Mouse (Mus musculus) retina, postnatal 7 days (tissue): ENCODE data around the gene Pdzd2.

Experiments used
- DNase-seq: peaks from one replicate; pipeline ENCODE4 v3.0.0-alpha.2; 2012; ENCODE audit warnings: low read depth, low spot score

Pdzd2 gene

DNA sequence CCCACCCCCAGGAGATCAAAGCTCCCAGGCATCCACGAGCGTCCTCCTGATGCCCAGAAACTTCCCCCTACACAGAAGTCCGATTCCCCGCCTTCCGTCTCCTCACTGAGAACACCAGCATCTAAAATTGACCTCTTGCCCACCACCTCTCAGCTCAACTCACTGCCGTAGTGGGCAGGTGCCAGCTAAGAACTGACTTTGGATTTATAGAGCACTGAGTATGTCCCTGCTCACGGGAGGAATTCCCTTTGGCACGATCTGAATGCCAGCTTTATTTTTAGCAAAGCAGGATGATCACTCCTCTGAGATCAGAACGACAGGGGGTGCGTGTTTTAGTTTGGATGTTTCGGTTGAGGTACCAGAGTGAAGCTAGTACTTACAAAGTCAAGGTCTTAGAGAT lies 7.1 kb downstream of the Pdzd2 start:
- DNase-seq = no peak

DNA sequence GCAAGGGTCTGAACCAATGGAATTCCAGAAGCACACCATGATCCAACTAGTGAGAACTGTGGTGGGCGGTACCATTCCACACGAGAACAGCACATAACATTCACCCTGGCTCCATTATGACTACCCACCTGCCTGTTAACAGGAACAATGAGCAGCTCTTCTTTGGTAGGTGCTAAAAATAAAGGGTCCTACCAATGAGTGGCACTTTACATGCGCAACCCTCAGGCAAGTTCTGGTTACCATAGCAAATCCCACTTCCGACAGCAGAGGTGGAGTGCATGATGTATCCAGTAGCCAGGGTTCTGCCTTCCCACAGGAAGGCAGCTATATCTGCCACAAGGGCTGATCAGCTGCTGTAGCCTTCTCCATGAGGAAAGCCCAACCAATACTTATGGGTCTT lies 11.3 kb downstream of the Pdzd2 start:
- no peak for DNase-seq

DNA sequence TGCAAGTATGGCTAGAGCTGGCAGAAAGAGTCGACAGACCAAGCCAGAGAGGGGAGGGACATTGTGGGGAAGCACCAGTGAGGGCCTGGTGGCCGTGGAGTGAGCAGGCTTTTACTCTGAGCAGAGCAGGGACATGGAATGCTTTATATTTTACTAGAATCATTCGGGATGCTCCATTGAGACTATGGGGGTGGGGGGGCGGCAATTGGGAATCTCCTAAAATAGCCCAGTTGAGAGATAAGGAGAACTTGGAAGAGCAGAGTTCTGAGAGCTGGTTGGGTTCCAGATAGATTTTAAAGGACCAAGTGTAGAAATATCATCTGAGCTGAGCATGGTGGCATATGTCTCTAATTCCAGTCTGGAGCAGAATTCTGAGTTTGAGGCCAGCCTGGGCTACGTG lies 14.5 kb downstream of the Pdzd2 start:
- no peak for DNase-seq

DNA sequence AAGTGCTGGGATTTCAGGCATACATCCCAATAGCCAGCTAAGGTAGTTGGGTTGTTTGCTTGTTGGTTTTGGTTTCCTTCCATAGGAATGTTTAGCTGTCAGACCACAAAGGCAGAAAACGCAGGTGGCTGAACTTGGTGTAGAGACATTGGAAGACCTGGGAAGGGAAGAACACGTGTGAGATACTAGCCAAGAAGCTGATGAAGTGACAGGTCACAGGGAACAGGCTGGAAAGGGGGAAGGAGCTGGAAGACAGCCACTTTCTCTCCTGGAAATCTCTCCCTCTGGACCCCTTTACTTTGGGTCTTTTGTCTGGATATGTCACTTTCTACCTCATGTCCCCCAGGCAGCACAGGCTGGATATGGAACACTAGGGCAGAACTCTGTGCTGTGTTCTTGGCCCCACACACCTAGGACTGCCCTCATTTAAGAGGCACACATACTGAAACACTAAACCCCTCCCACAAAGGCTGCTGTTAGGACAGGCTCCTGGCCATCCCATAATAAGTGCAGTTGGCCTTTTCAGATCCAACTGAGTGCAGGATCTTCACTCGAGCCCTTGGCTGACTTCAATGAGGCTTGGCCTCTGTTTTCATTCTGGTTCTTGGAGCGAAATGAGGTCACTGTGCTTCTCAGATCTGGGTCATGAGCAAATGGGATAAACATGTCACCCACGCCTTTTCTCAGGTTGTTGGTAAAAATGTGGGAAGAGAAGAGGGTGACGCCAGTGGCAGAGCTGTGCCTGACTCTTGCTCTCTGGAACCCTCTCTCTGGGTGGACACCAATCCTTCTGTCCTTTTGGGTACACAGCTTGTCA lies 17.8 kb downstream of the Pdzd2 start:
- DNase-seq = no peak

DNA sequence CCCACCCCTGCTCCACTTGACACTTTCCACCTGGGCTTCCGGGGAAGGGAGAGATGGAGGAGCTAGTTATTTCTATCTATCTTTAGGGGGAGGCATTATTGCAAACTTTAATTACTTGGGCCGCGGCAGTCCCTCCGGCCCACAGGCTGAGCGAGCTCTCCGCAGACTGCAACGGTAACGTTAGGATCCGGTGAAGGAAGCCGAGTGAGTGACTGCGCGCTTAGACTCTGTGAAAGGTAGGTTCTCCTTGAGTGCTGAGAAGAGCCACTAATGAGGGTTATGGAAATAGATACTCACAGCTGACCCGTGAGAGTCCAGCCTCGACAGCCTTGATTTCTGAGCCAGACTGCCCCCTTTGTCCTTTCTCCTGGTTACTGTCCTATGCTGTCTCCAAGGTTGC lies 20.9 kb downstream of the Pdzd2 start:
- no peak for DNase-seq

DNA sequence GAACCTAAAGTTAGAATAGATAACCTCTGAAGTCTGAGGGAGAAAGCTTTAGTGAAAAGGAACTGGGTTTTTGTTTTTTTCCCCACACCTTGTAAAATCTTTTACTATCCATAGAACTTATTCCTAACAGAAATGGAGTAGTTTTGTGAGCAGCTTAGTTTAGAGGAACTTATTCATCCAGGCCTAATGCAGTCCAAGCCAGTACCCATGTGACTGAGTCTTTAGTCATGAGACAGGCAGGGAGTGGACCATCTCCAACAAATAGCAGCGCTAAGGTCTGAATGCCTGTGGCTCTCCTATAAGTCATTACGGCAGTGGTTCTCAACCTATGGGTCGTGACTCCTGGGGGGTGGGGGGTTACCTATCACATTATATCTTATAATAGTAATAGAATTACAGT lies 22.3 kb downstream of the Pdzd2 start:
- no peak for DNase-seq

DNA sequence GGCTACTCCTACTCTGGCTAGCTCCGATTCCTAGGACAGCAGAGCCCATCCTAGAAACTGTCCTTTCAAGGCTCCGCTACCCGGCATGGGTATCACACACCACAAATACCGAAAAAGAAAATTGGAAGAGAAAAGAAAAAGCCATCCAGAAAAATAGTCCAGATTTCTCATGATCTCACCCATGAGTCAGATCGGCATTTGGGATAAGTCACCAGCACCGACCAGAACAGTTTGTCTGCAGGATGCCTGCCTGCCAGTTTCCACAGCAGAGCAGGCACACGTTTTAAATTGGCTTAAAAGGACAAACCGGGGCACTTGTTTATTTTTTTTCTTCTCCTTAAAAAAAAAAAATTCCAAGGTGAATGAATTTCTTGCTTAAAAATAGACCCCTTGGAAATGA lies 22.8 kb downstream of the Pdzd2 start:
- DNase-seq = no peak

DNA sequence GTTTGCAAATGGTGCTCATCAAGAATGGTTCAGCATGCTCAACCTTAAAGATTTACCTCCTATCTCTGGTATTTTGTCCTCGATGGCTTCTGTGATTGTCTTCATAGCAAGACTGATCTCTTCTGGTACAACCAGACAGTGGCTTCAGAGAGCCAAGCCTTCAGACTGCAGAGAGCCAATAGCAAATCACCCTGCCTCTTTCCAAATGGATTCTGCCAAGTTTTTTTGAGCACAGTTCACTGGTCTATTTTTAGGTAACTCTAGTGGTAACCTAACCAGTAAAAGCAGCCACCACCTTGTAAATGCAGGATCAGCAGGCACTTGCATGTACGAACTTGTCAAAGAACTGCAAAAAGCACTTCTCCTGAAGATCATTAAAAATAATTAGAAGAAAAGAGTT lies 25.4 kb downstream of the Pdzd2 start:
- no peak for DNase-seq

DNA sequence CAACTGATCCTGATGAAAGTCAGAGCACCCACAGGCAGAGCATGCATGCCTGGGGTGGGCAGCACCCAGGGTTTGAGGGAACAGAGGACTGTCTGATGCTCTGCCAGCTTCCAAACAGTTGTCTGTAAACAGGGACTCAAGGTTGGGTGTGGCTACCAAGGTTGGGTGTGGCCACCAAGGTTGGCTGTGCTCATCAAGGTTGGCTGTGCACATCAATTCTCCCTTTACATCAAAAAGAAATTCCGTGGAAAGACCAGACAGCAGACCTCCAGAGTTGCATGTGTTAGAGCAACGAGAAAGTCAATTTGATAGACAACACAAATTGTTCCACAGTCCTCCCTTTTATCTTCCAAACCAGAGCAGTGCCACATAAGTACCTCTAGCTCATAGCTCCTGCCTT lies 26.5 kb downstream of the Pdzd2 start:
- no peak for DNase-seq

DNA sequence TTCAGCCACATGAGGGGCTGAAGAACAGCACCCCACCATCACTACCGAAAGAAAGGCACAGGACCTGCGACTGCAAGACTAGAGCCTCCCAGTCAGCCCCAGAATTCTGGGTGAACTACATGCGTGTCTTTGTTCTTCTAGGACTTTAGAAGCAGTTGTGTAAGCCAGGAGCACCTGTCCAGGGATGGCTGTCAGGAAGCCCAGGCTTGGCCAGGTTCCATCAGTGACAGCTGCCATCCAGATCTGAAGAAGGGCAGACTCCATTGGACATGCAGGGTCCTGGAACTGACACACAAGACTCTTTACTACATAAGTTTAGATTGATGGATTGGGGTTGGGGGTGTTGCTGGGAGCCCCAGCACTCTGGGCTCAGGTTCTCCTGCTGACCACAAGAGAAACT lies 29.7 kb downstream of the Pdzd2 start:
- DNase-seq = no peak

DNA sequence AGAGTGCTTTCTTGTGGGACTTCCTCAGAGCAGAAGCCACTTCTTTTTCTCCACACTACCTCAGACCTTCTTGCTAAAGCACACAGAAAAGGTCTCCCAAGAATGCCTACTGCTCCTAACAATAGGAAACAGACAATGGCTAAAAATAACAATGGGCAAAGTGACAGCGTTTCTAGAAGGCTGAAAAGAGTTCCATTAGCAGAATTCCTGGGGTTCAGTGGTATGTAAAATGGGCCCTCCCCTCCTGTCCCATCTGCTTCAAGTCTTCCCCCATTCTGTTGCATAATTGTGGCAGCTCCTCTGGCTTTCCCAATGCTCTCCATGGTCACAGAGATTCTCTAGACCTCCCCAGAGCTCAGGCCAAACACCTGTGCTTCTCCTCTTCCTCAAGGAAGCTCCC lies 31.4 kb downstream of the Pdzd2 start:
- DNase-seq = no peak

DNA sequence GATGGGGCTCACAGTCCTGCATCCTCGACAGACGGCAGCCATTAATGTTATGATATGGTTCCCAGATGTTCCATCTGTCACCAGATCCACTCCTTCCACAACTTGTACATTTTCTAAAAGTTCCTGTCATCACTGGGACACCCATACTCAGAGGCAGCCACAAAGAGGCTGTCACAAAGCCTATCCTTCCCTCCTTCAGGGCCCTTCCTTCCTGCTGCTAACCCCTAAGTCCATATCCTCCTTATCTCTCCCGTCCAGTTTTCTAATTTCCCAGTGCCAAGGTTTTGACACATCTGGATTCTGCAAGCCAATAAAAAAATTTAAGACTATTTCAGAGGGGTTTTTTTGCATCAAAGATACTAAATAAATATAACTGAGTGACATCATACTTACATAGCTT lies 32.8 kb downstream of the Pdzd2 start:
- DNase-seq = no peak

DNA sequence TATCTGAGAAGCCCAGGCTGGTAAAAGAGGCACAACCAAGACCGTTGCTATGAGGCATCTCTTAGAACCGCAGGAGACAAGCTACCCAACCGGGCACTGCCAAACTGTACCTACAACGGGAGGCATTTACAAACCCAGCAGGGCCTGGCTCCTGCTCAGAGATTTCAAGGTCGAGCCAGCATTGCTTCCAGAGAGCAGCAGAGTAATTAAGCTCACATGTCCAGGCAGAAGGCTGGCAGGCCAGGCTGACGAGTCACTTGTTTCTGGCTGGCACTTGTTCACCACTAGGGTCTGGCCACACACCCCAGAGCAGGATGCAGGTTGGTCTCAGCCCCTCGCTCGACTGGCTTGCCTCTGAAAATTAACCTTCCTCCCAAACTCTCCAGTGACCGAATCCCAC lies 39.4 kb downstream of the Pdzd2 start:
- no peak for DNase-seq

DNA sequence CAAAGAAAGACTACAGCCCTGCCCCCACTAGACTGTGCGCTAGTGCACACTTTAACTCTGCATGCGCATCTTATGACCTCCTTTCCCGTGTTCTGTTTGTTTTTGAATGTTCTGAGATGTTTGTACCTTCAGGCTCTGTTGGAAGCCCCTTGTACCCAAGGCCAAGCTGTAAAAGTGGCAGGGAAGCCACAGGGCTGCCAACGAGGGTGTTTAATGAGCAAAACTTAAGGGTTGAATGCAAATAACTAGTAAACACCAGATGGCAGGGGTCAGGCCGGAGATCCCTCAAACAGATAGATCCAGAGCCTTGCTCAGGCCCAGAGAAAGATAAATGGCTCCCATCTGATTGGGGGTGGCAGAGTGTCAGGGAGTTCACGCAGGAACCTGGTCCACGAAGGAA lies 42.0 kb downstream of the Pdzd2 start:
- DNase-seq = no peak

DNA sequence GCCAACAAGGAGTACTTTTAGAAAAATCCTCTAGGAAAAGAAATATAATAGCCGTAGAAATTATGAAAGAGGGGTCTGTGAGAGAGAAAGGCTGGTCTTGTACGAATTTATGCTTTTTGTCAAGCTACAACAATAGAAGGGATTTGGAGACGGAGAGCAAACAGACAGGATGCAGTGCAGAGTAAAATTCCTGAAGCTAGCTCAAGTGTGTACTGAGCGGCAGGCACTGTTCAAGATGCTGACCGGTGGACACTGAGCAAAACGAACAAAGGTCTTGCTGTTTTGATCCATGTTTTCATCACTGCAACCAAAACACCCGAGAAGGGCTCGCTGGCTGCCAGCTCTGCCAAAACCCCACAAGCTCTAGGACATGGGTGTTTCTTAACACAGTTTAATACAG lies 42.8 kb downstream of the Pdzd2 start:
- no peak for DNase-seq

DNA sequence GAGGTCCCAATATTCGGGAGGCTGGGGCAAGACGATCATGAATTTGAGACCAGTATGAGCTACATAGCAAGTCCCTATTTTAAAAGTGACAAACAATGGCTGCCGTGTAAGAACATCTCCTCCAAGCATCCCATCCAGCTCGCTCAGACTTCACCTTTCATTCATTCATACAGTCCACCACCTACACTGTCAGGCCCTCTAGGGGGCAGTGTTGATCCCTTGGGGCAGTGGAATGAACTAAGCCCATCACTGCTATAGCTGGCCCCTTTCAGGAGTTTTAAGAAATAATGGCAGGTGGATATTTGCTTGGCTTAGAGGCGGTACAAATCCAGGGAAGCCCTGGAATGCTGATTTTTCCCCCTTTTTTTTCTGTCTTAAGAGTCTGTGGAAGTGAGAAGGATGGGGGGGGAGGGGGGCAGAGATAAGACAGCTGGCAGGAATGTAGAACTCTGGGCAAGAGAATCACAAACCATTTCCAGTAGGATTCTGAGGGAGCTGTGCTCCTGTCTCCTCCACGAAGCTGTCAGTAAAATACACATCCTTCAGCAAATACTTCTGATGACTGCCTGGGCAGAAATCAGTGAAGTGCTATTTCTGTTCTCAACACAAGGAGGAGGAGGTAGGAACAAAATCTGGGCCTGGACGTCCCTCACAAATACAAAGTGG lies 49.9 kb downstream of the Pdzd2 start:
- no peak for DNase-seq

DNA sequence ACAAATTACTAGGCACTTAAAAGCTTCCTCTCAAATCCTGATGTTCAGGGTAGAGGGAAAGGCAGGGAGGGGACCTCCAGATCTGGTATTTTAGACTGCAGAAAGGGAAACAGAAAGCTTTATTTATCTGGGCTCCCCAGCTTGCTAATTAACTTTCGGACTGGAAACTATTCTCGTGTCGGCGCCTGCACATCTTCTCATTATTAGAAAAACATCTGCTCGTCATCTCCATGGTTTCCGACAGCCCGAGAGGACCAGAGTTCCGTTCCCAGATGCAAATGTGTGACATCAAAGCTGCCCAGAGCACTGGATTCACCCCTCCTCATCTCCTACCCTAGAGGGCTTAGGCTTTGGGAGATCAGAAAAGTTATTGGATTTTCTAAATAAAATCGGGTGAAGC lies 57.2 kb downstream of the Pdzd2 start:
- DNase-seq = no peak

DNA sequence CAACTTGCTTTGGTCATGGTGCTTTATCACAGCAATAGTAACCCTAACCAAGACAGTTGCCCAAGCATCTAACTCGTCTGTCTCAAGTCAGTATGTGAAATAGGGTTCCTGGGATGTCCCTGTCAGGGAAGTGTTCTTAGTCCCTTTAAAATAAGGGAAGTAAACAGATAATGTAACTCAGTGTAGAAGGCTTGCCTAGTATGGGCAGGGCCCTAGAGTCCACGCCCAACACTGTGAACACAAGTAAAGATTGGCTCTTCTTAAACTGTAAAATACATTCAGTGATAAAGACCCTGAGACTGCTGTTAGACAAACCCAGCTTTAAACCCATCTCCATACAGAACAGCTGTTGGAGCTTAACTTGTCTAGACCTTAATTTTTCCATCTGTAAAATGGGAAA lies 57.8 kb downstream of the Pdzd2 start:
- DNase-seq = no peak

DNA sequence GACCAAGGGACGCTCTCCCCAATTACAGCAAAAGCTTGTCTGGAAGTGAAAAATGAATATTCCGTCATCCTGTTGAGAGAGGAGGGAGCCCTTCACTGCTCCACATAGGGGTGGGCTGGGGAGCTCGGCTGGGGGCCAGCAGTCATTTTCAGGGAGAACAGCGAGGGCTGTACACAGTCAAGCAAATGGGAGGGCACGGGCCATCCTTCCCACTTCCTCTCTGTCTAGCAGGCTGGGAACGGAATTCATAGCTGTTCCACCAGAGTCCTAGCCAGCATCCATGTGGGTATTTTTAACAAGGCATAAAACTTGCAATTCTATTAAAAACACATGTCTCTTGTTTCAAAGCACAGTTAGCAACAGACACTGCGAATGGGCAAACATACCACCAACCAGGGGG lies 59.0 kb downstream of the Pdzd2 start:
- no peak for DNase-seq

DNA sequence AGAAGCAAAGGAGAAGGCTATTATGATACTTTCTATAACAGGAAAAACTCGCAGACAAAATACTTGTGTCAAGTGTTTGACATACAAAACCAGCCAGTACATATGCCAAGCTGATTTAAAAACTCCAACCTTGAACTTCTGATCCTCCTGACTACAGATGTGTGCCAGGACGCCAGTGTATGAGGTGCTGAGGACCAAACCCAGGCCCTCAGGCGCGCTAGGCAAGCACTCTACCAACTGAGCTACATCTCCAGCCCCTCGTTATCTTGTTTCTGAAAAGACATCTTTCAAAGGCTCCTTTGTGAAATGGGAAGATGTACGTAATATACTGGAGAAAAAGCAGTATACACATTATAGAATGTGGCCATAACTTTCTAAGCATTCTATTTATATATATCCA lies 59.7 kb downstream of the Pdzd2 start:
- DNase-seq = no peak

DNA sequence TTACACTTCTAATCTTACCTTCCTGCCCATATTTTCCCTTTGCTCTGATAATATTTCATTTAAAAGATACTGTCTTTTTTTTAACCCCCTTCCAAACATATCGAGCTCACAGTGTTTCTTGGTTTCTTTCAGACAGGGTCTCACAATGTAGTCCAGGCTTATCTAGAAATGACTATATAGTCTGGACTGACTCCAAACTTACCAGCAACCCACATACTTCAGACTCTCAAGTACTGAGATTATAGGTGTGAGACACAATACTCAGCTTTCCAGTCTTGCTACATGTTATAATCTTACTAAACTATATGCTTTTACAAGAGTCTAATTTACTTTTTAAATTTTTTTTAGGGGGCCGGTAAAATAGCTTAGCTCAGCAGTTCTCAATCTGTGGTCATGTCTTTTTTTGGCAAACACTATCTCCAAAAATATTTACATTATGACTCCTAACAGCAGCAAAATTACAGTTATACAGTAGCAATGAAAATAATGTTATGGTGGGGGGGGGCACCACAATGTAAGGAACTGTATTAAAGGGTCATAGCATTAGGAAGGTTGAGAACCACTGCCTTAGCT lies 61.1 kb downstream of the Pdzd2 start:
- no peak for DNase-seq

DNA sequence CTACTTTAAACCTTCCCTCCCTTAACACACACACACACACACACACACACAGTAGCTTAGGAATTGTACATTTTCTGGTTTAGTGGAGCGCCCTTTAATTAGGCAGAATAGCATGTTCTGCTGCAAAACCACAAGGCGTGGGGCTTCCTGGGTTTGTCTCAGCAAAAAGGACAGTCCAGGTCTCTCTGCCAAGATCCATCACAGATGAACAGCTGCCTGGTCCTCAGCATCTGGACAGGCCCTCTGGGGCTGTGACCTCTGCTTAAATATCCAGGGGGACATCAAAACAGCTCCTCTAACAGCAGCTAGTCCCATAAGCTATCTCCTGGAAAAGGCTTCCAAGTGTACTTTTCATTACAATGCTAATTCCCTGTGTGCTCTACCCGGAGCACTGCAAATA lies 64.4 kb downstream of the Pdzd2 start:
- DNase-seq = no peak

DNA sequence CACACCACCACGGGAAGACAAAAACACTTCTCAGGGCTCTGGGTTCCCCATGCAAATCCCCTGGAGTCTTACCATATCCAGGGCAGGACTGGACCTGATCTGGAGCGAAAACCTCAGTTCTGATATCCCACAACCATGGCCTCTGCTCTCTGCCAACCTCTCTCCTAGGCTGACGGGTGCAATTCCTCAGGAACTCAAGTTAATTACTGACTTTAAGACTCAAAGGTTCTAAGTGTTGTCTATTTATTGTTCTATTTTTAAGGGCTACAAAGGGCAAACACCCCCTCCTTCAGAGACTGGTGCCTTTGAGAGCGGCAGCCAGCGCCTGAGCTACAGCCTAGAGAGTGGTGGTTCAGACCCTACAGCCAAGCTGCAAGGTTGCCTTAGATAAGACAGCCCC lies 65.7 kb downstream of the Pdzd2 start:
- no peak for DNase-seq
